Mouse (Mus musculus): Measurements from ENCODE around the gene Chchd2.
"Not testable (repeated sequence)": the region's sequence is repeated elsewhere in the genome, so short reads cannot be mapped to it uniquely, and the experiment has no call there.

Gene Chchd2

DNA sequence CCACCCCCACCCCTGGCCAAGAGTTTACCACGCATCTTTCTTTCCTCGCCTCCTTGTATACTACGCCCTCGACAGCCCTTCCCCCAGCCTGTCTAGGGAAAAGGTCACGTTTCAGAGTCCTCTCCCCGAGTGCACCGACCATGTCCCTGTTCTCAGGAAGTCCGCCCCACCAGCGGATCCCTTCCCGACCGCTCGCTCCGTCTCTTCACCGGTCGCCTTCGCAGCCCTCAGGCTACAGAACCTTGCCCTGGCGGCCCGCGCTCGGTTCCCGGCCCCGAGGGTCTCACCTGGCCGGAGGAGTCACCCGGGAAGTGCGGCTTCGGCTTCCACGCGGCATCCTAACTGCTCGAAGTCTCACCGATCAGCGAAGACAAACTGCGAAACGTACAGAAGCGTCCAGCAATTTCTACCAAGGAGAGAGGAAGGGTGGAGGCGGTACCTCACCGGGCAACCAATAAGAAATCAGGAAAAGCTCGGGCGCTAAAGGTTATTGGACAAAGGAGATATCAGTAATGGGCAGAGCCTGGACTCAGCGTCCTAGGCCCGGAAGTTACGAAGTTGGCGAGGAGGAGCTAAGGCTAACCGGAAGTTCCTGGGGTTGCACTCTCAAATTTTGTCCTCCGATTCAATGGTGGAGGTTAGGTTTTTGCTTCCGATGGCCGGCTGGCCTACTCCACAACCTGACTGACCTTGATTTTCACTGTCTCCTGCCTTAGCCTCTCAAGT, at the start of gene Chchd2:
TSS of gene Chchd2 (minus strand) at position 560 of the 726 bp plus-strand sequence.
- in situ Hi-C loops (cut with MboI; ENCODE audit: low pct_unique_long_range_greater_than_20kb in 1 of 2, low sequenced_read_pairs in 2 of 2, unreplicated experiment in 1 of 2): no loop called here

DNA sequence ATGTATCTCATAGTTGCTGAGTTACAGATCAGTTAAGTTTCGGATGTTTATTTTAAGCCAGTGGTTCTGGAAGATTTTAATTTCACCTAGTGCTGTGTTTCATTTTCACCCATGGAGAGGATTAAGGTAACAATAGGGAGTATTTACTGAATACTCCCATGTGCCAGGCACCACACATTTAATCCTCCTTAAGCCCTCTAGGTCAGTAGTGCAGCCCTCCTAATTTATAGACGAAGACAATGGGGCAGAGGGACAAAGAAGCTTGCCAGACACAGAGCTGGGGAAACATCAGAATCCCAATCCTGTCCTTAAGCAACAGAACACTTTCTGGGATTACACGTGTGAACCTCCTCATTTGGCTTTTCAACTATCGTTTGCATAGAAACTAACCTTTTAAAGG, 49.7 kb upstream of the Chchd2 start:
- in situ Hi-C loops (cut with MboI; ENCODE audit: low pct_unique_long_range_greater_than_20kb in 1 of 2, low sequenced_read_pairs in 2 of 2, unreplicated experiment in 1 of 2): no loop called here

- in situ Hi-C loops (cut with MboI; ENCODE audit: low pct_unique_long_range_greater_than_20kb in 1 of 2, low sequenced_read_pairs in 2 of 2, unreplicated experiment in 1 of 2): no loop called here
These were observed 42.9 kb upstream of the Chchd2 start for GRCm38 (mm10) chr5:129929924-129930855.

GRCm38 (mm10) chr5:129925933-129926332, 38.7 kb upstream of the Chchd2 start:
- in situ Hi-C loops (cut with MboI; ENCODE audit: low pct_unique_long_range_greater_than_20kb in 1 of 2, low sequenced_read_pairs in 2 of 2, unreplicated experiment in 1 of 2): no loop called here

- in situ Hi-C loops (cut with MboI; ENCODE audit: low pct_unique_long_range_greater_than_20kb in 1 of 2, low sequenced_read_pairs in 2 of 2, unreplicated experiment in 1 of 2): no loop called here
These were observed 37.7 kb upstream of the Chchd2 start for GRCm38 (mm10) chr5:129924820-129925452.

DNA sequence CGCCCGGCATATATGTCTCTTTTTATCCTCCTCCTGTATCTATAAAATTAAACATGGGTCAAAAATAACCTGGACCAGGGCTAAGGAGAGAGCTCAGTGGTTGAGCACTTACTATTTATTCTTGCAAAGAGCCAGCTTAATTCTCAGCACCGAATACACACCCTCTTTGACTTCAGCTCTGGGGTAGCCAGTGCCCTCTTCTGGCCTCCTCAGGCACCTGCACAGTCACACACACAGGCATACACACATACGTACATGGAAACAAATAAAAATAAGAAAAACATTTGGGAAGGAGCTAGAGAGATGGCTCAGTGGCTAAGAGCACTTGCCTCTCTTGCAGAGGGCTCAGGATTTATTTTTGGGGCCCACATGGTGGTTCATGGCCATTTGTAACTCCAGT, 34.7 kb upstream of the Chchd2 start:
- in situ Hi-C loops (cut with MboI; ENCODE audit: low pct_unique_long_range_greater_than_20kb in 1 of 2, low sequenced_read_pairs in 2 of 2, unreplicated experiment in 1 of 2): no loop called here

GRCm38 (mm10) chr5:129919320-129919719, 32.0 kb upstream of the Chchd2 start:
- in situ Hi-C loops (cut with MboI; ENCODE audit: low pct_unique_long_range_greater_than_20kb in 1 of 2, low sequenced_read_pairs in 2 of 2, unreplicated experiment in 1 of 2): no loop called here

DNA sequence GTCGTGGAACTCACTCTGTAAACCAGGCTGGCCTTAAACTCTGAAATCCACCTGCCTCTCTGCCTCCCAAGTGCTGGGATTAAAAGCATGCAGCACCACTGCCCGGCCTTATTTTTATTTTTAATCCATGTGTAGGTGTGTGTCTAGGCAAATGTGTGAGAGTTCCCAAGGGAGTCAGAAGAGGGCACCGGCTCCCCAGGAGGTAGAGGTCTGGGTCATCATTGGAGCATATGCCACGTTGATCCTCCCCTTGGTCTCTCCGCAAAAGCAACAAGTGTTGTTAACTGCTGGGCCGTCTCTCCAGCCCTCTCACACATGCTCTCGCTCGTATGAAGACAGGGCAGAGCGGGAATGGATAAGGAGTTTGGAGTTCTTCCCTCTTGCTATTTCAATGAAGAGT, 31.5 kb upstream of the Chchd2 start:
- in situ Hi-C loops (cut with MboI; ENCODE audit: low pct_unique_long_range_greater_than_20kb in 1 of 2, low sequenced_read_pairs in 2 of 2, unreplicated experiment in 1 of 2): no loop called here

DNA sequence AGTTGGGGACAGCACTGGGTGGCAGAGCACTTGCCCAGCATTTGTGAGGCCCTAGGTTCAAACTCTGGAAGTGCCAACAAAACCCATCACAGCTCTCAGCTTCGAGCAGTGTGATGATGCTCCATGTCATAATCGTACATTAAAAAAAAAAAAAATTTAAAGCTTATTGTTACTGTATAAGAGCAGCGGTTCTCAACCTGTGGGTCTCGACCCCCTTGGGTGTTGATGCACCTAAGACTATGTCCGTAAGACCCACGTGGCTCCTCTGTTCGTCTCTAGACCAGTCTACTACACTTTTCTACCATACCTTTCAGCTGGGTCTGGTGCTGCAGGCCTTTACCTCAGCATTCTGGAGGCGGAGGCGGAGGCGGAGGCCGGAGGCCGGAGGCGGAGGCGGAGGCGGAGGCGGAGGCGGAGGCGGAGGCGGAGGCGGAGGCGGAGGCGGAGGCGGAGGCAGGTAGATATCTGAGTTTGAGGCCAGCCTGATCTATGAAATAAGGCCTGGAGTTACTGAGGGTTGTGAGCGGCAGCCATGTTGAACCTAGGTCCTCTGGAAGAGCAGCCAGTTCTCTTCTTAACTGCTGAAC, 30.9 kb upstream of the Chchd2 start:
- in situ Hi-C loops (cut with MboI; ENCODE audit: low pct_unique_long_range_greater_than_20kb in 1 of 2, low sequenced_read_pairs in 2 of 2, unreplicated experiment in 1 of 2): no loop called here

DNA sequence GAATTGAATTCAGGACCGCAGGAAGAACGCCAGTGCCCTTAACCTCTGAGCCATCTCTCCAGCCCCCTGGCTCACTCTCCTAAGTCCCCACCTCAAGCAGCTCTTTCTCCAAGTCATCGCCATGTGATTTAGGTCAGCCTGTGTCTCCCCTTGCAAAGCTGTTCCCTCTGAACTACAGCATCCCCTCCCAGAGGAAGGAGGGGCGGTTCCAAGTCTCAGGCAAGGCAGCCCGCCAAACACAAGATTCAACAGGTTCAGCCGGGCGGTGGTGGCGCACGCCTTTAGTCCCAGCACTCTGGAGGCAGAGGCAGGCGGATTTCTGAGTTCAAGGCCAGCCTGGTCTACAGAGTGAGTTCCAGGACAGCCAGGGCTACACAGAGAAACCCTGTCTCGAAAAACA, 28.2 kb upstream of the Chchd2 start:
- in situ Hi-C loops (cut with MboI; ENCODE audit: low pct_unique_long_range_greater_than_20kb in 1 of 2, low sequenced_read_pairs in 2 of 2, unreplicated experiment in 1 of 2): not testable (repeated sequence)

- in situ Hi-C loops (cut with MboI; ENCODE audit: low pct_unique_long_range_greater_than_20kb in 1 of 2, low sequenced_read_pairs in 2 of 2, unreplicated experiment in 1 of 2): no loop called here
These were observed 26.8 kb upstream of the Chchd2 start for GRCm38 (mm10) chr5:129914024-129914423.

GRCm38 (mm10) chr5:129909591-129909990, 22.3 kb upstream of the Chchd2 start:
- in situ Hi-C loops (cut with MboI; ENCODE audit: low pct_unique_long_range_greater_than_20kb in 1 of 2, low sequenced_read_pairs in 2 of 2, unreplicated experiment in 1 of 2): no loop called here

GRCm38 (mm10) chr5:129909147-129909546, 21.9 kb upstream of the Chchd2 start:
- in situ Hi-C loops (cut with MboI; ENCODE audit: low pct_unique_long_range_greater_than_20kb in 1 of 2, low sequenced_read_pairs in 2 of 2, unreplicated experiment in 1 of 2): no loop called here

DNA sequence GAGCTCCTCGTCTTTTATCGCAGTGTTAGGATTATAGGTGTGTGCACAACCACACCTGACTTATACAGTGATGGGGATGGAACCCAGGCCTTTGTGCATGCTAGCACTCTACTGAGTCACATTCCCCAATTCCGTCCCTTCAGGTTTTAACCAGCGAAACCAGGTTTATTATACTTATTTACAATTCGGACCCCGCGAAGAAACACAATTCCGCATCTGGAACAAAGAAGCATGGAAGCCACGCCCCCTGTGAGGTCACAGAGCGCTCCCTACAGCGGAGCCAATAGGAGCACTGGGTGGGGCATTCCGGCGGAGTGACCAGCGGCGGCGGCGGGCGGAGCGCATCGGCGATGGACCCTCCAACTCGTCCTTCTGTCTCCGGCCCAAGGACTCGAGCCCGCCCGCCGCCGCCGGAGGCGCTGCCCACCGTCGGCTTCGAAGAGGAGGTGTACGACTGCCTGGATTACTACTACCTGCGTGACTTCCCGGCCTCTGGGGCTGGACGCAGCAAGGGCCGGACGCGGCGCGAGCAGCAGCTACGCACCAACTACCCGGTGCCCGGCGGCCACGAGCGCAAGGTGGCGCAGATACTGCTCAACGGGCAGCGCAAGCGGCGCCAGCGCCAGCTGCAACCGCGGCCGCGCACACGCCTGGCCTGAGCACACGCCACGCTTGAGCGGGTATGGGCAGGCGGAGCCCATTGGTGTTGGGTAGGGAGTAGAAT, 21.1 kb upstream of the Chchd2 start, which contains the start of gene Nupr1l:
TSS of gene Nupr1l (plus strand) at position 299 of the 724 bp plus-strand sequence.
- in situ Hi-C loops (cut with MboI; ENCODE audit: low pct_unique_long_range_greater_than_20kb in 1 of 2, low sequenced_read_pairs in 2 of 2, unreplicated experiment in 1 of 2): no loop called here

- in situ Hi-C loops (cut with MboI; ENCODE audit: low pct_unique_long_range_greater_than_20kb in 1 of 2, low sequenced_read_pairs in 2 of 2, unreplicated experiment in 1 of 2): no loop called here
These were observed 20.5 kb upstream of the Chchd2 start for GRCm38 (mm10) chr5:129907775-129908174.

DNA sequence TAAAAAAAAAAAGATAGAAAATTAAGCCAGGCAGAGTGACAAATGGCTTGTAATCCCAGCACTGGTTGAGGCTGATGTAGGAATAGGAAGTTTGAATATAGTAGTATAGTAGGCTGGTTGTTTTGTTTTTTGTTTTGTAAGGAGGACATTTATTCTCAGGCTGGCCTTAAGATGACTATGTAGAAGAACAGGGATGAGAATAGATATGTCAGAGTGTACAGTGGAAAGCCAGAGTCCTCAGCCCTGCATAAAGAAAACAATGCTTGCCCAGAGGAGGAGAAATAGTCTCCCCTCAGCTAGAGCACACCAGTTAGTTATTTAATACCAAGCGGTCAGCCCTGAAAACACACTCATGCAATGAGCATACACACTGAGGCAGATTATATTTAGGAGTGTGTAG, 11.2 kb upstream of the Chchd2 start, which contains the start of gene Phkg1:
TSS of gene Phkg1 (minus strand) at position 101 of the 400 bp plus-strand sequence.
- in situ Hi-C loops (cut with MboI; ENCODE audit: low pct_unique_long_range_greater_than_20kb in 1 of 2, low sequenced_read_pairs in 2 of 2, unreplicated experiment in 1 of 2): no loop called here

DNA sequence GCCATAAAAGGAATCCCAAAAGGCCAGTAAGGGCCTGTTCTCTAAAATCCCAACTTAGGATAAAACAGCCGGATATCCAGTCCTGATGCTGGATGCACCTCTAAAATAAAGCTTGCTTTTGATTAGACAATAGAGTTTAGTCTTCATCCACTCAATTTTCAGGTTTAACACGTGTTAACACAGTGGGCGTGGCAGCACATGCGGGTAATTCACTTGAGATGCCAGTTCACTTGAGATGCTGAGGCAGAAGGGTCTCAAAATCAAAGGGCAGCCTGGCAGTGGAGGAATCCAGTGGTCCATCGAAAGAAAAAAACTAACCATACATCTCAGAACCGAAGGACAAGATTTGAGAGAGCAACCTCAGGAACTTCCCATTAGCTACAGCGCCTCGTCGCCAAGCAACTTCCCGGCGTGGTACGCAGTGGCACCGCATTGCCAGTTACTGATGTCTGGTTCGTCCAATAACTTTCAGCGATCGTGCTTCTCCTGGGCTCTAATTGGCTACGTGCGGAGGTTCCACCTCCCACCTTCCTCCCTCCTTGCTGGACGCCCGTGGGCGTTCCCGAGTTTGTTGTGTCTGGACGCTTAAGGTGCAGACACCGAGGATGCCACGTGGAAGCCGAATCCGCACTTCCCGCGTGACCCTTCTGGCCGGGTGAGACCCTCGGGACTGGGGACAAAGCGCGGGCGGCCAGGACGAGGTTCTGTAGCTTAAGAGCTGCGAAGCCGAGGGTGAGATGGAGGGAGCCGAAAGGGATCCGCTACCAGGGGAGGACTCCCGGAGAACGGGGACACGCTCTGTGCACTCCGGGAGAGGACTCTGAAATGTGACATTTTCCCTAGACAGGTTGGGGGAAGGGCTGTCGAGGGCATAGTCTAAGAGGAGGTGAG, 8.2 kb upstream of the Chchd2 start, which contains the start of gene Zbed5:
TSS of gene Zbed5 (plus strand) at position 526 of the 891 bp plus-strand sequence.
- in situ Hi-C loops (cut with MboI; ENCODE audit: low pct_unique_long_range_greater_than_20kb in 1 of 2, low sequenced_read_pairs in 2 of 2, unreplicated experiment in 1 of 2): no loop called here

Measured in mouse embryonic stem cell (cell line).